Mouse (Mus musculus): Measurements from ENCODE around the gene Gpr160.
"Not testable (repeated sequence)": the region's sequence is repeated elsewhere in the genome, so short reads cannot be mapped to it uniquely, and the experiment has no call there.

Gpr160 gene

GRCm38 (mm10) chr3:30855604-30856458 lies at the start of gene Gpr160:
Gpr160 (plus strand) TSS chr3:30855950.
- DNase-seq (ENCODE audit: low read depth, low spot score) = peak; percentile 85

- DNase-seq (ENCODE audit: low read depth, low spot score) = no peak
Measured at GRCm38 (mm10) chr3:30812881-30813280, 42.9 kb upstream of the Gpr160 start.

GRCm38 (mm10) chr3:30818630-30819125 lies 37.1 kb upstream of the Gpr160 start:
- DNase-seq (ENCODE audit: low read depth, low spot score) = no peak

GRCm38 (mm10) chr3:30822163-30822562 lies 33.6 kb upstream of the Gpr160 start:
- DNase-seq (ENCODE audit: low read depth, low spot score) = no peak

- no peak for DNase-seq (ENCODE audit: low read depth, low spot score)
Measured at GRCm38 (mm10) chr3:30826069-30826468, 29.7 kb upstream of the Gpr160 start.

GRCm38 (mm10) chr3:30831848-30832606 lies 23.7 kb upstream of the Gpr160 start:
- no peak for DNase-seq (ENCODE audit: low read depth, low spot score)

- no peak for DNase-seq (ENCODE audit: low read depth, low spot score)
Measured at GRCm38 (mm10) chr3:30833254-30833653, 22.5 kb upstream of the Gpr160 start.

GRCm38 (mm10) chr3:30845755-30846154 lies 10.0 kb upstream of the Gpr160 start:
- no peak for DNase-seq (ENCODE audit: low read depth, low spot score)

GRCm38 (mm10) chr3:30847413-30847812 lies 8.3 kb upstream of the Gpr160 start:
- DNase-seq (ENCODE audit: low read depth, low spot score) = no peak

GRCm38 (mm10) chr3:30851422-30851821 lies 4.3 kb upstream of the Gpr160 start:
- DNase-seq (ENCODE audit: low read depth, low spot score) = no peak

GRCm38 (mm10) chr3:30853596-30853995 lies 2.2 kb upstream of the Gpr160 start:
- DNase-seq (ENCODE audit: low read depth, low spot score) = no peak

GRCm38 (mm10) chr3:30859599-30859998 lies 3.8 kb downstream of the Gpr160 start:
- not testable (repeated sequence) for DNase-seq (ENCODE audit: low read depth, low spot score)

- DNase-seq (ENCODE audit: low read depth, low spot score) = no peak
Measured at GRCm38 (mm10) chr3:30860705-30861104, 5.0 kb downstream of the Gpr160 start.

- no peak for DNase-seq (ENCODE audit: low read depth, low spot score)
Measured at GRCm38 (mm10) chr3:30863712-30864435, 8.1 kb downstream of the Gpr160 start.

GRCm38 (mm10) chr3:30864640-30865039 lies 8.9 kb downstream of the Gpr160 start:
- DNase-seq (ENCODE audit: low read depth, low spot score) = peak; percentile 60

GRCm38 (mm10) chr3:30868176-30868575 lies 12.4 kb downstream of the Gpr160 start:
- no peak for DNase-seq (ENCODE audit: low read depth, low spot score)

- DNase-seq (ENCODE audit: low read depth, low spot score) = no peak
Measured at GRCm38 (mm10) chr3:30868625-30869024, 12.9 kb downstream of the Gpr160 start.

- DNase-seq (ENCODE audit: low read depth, low spot score) = no peak
Measured at GRCm38 (mm10) chr3:30869995-30870394, 14.2 kb downstream of the Gpr160 start.

GRCm38 (mm10) chr3:30876709-30877108 lies 21.0 kb downstream of the Gpr160 start:
- DNase-seq (ENCODE audit: low read depth, low spot score) = no peak

- no peak for DNase-seq (ENCODE audit: low read depth, low spot score)
Measured at GRCm38 (mm10) chr3:30887449-30887848, 31.7 kb downstream of the Gpr160 start.

GRCm38 (mm10) chr3:30889014-30889413 lies 33.3 kb downstream of the Gpr160 start:
- DNase-seq (ENCODE audit: low read depth, low spot score) = no peak

- DNase-seq (ENCODE audit: low read depth, low spot score) = no peak
Measured at GRCm38 (mm10) chr3:30896721-30897120, 41.0 kb downstream of the Gpr160 start.

All from A20 (cell line).